Mouse (Mus musculus) ES-E14 (cell line): Measurements from ENCODE around the gene Ppp3ca. TPM values are rescaled to one million over a fixed set of nuclear protein-coding genes. Genes with fewer than 3 reads are reported as not detected.

Source experiments
- DNase-seq: peaks from one replicate; pipeline ENCODE4 v3.0.0-alpha.2; 2013; ENCODE audit warnings: low read depth, low spot score
- H3K27ac ChIP-seq: 2 replicates; pipeline ENCODE4 v1.5.1; 2012; ENCODE audit warnings: low read depth, mild to moderate bottlenecking, low read length, moderate library complexity, mixed read lengths; ENCODE audit not compliant: poor library complexity, insufficient read depth, severe bottlenecking
- H3K36me3 ChIP-seq: 2 replicates; pipeline ENCODE4 v1.6.1; 2012; ENCODE audit warnings: mild to moderate bottlenecking, low read length, moderate library complexity, mixed read lengths; ENCODE audit not compliant: control insufficient read depth, poor library complexity, insufficient read depth, severe bottlenecking
- H3K4me1 ChIP-seq, 2 experiments: fragments of 150-350 bp in 1 of 2; sonication (generic) in 1 of 2; 2 replicates each; pipeline ENCODE4 v1.6.1; 2012; ENCODE audit warnings: low read length in 2 of 2, mild to moderate bottlenecking in 1 of 2, mixed read lengths in 1 of 2; ENCODE audit not compliant: control insufficient read depth in 2 of 2, insufficient read depth in 2 of 2, poor library complexity in 1 of 2
- H3K4me3 ChIP-seq, 2 experiments: fragments of 150-350 bp in 1 of 2; sonication (generic) in 1 of 2; 2 replicates each; pipeline ENCODE4 v1.5.1; 2012; ENCODE audit warnings: low read length in 2 of 2, low read depth in 1 of 2, mild to moderate bottlenecking in 1 of 2, mixed read lengths in 1 of 2; ENCODE audit not compliant: insufficient read depth in 1 of 2, poor library complexity in 1 of 2, severe bottlenecking in 1 of 2
- H3K9ac ChIP-seq: 2 replicates; pipeline ENCODE4 v1.6.1; 2012; ENCODE audit warnings: low read depth, mild to moderate bottlenecking, low read length, mixed read lengths; ENCODE audit not compliant: poor library complexity, insufficient read depth, severe bottlenecking
- H3K9me3 ChIP-seq: fragments of 150-350 bp; sonication (generic); 2 replicates; pipeline ENCODE4 v1.6.1; 2012; ENCODE audit warnings: low read depth, mild to moderate bottlenecking, low read length; ENCODE audit not compliant: control insufficient read depth, insufficient read depth
- CHD2 ChIP-seq: IDR thresholded peaks from 2 replicates; pipeline ENCODE4 v1.6.1; 2014; ENCODE audit warnings: mild to moderate bottlenecking, low read depth, low read length, inconsistent platforms
- HCFC1 ChIP-seq: IDR thresholded peaks from 2 replicates; pipeline ENCODE4 v1.6.1; 2012; ENCODE audit warnings: low read length, inconsistent platforms, borderline replicate concordance; ENCODE audit not compliant: insufficient read depth
- MAFK ChIP-seq: IDR thresholded peaks from 2 replicates; pipeline ENCODE4 v1.6.1; 2014; ENCODE audit warnings: mild to moderate bottlenecking, low read depth, low read length, inconsistent platforms; ENCODE audit not compliant: insufficient read depth
- ZC3H11A ChIP-seq: IDR thresholded peaks from 2 replicates; pipeline ENCODE4 v1.6.1; 2012; ENCODE audit warnings: low read depth, mild to moderate bottlenecking, inconsistent platforms, low read length, borderline replicate concordance
- ZNF384 ChIP-seq: IDR thresholded peaks from 2 replicates; pipeline ENCODE4 v1.6.1; 2012; ENCODE audit warnings: low read depth, low read length, inconsistent platforms
- in situ Hi-C, 2 experiments: fragments of 600-800 bp; cut with MboI; formaldehyde crosslinking; loops; one replicate each; pipeline ENCODE4 v1.15.1; 2025; ENCODE audit warnings: low sequenced_read_pairs in 2 of 2, inconsistent platforms in 1 of 2; ENCODE audit not compliant: unreplicated experiment in 2 of 2
- total RNA-seq: library from RNA; depleted of rRNA; stranded (reverse); fragments of 300-350 nt; gene quantifications from 2 replicates; pipeline ENCODE4 v1.2.3, GENCODE M21; 2012

The Ppp3ca gene
- total RNA-seq, 1 experiment: 25.6 TPM

- Histone ChIP-seq H3K27ac (no peak overlapping the region), H3K9me3 (no peaks in the 10 kb centered on the region), H3K4me1 (no peaks in the 10 kb centered on the region), H3K4me3 (no peak overlapping the region), H3K36me3 (no peaks in the 10 kb centered on the region), H3K9ac (no peak overlapping the region)
- DNase-seq: no peak
- TF ChIP-seq CHD2: no peak
- no peak for TF ChIP-seq HCFC1
- TF ChIP-seq ZC3H11A: no peak
- no peak for TF ChIP-seq MAFK
- no peak for TF ChIP-seq ZNF384
- in situ Hi-C loops: no loop called here
Measured at GRCm38 (mm10) chr3:136679903-136680491, 10.1 kb downstream of the Ppp3ca start.

GRCm38 (mm10) chr3:136682242-136682641 lies 12.3 kb downstream of the Ppp3ca start:
- no peaks in the 10 kb centered on the region for H3K36me3 ChIP-seq
- TF ChIP-seq CHD2 (no peak), HCFC1 (no peak), MAFK (no peak), ZC3H11A (no peak), ZNF384 (no peak)
- H3K4me1 ChIP-seq: no peaks in the 10 kb centered on the region
- no peak overlapping the region for H3K27ac ChIP-seq
- no peak overlapping the region for H3K9ac ChIP-seq
- no peaks in the 10 kb centered on the region for H3K9me3 ChIP-seq
- in situ Hi-C loops: no loop called here
- H3K4me3 ChIP-seq: no peak overlapping the region
- DNase-seq: no peak

GRCm38 (mm10) chr3:136684191-136684958 lies 14.5 kb downstream of the Ppp3ca start:
- Histone ChIP-seq H3K9me3 (no peaks in the 10 kb centered on the region), H3K4me3 (no peak overlapping the region), H3K4me1 (no peaks in the 10 kb centered on the region), H3K36me3 (no peaks in the 10 kb centered on the region), H3K27ac (no peak overlapping the region), H3K9ac (no peak overlapping the region)
- no peak for TF ChIP-seq ZNF384
- no peak for TF ChIP-seq ZC3H11A
- in situ Hi-C loops: no loop called here
- no peak for DNase-seq

GRCm38 (mm10) chr3:136686429-136686828 lies 16.5 kb downstream of the Ppp3ca start:
- no peaks in the 10 kb centered on the region for H3K9me3 ChIP-seq
- no peak overlapping the region for H3K9ac ChIP-seq
- TF ChIP-seq MAFK: no peak
- no peak for TF ChIP-seq ZNF384
- TF ChIP-seq CHD2: no peak
- no peak for TF ChIP-seq ZC3H11A
- no peaks in the 10 kb centered on the region for H3K36me3 ChIP-seq
- H3K4me1 ChIP-seq: no peaks in the 10 kb centered on the region
- H3K27ac ChIP-seq: no peak overlapping the region
- DNase-seq: no peak
- no peak overlapping the region for H3K4me3 ChIP-seq
- in situ Hi-C loops: no loop called here

GRCm38 (mm10) chr3:136688101-136688586 lies 18.2 kb downstream of the Ppp3ca start:
- H3K36me3 ChIP-seq: no peaks in the 10 kb centered on the region
- no peak for TF ChIP-seq ZC3H11A
- no peak for TF ChIP-seq HCFC1
- TF ChIP-seq MAFK: no peak
- no peak for TF ChIP-seq CHD2
- no peak for TF ChIP-seq ZNF384
- in situ Hi-C loops: no loop called here
- H3K9me3 ChIP-seq: no peaks in the 10 kb centered on the region
- no peak for DNase-seq
- H3K4me1 ChIP-seq: no peaks in the 10 kb centered on the region
- H3K9ac ChIP-seq: no peak overlapping the region
- no peak overlapping the region for H3K27ac ChIP-seq
- H3K4me3 ChIP-seq: no peak overlapping the region
